Mouse (Mus musculus): Measurements from ENCODE around the gene Fhl2. TPM values are rescaled to one million over a fixed set of nuclear protein-coding genes. Genes with fewer than 3 reads are reported as not detected.

Gene Fhl2
- polyA plus RNA-seq, 1 experiment from 2014 or later = 26.2 TPM

DNA sequence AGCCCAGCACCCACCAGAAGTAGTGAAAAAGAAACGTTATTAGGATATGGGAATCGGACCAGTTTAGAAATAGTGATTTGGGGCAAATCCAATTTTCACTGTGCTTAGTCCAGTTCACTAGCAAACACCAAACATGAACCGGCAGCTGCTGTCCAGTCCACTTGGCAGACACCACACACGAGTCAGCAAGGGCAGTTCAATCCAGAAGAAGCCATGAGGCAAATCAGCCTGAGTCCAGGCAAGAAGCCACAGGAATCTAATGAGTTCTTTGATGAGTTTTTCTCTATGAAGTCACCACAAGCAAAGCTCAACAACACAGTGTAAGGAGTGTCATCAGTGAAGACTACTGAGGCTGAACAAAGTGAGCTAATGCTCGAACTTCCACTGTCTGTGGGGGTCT, 26.3 kb upstream of the Fhl2 start:
- 91% methylated on average over 5 of the region's 5 CpGs for WGBS
- ATAC-seq = no peak
- Histone ChIP-seq H3K4me2 (ENCODE audit: low read length) (no peak overlapping the region), H3K27ac (ENCODE audit: low read length) (no peak overlapping the region), H3K4me3 (ENCODE audit: low read depth, low read length) (no peak overlapping the region), H3K9me3 (replicated peaks; ENCODE audit: control insufficient read depth, low read length, poor library complexity, severe bottlenecking) (no peaks in the 10 kb centered on the region), H3K9ac (ENCODE audit: low read depth, low read length) (no peak overlapping the region), H3K27me3 (ENCODE audit: control insufficient read depth, insufficient read depth, low read depth, low read length) (no peaks in the 10 kb centered on the region), H3K36me3 (ENCODE audit: control insufficient read depth, insufficient read depth, low read length) (no peaks in the 10 kb centered on the region), H3K4me1 (ENCODE audit: control insufficient read depth, insufficient read depth, low read length) (no peaks in the 10 kb centered on the region)

- H3K27ac ChIP-seq (ENCODE audit: low read length) = no peak overlapping the region
- H3K4me3 ChIP-seq (ENCODE audit: low read depth, low read length) = no peak overlapping the region
- WGBS = 95% methylated on average over 3 of the region's 3 CpGs
- no peak overlapping the region for H3K9ac ChIP-seq (ENCODE audit: low read depth, low read length)
- no peaks in the 10 kb centered on the region for H3K4me1 ChIP-seq (ENCODE audit: control insufficient read depth, insufficient read depth, low read length)
- ATAC-seq = no peak
- no peaks in the 10 kb centered on the region for H3K36me3 ChIP-seq (ENCODE audit: control insufficient read depth, insufficient read depth, low read length)
- no peaks in the 10 kb centered on the region for H3K9me3 ChIP-seq (replicated peaks; ENCODE audit: control insufficient read depth, low read length, poor library complexity, severe bottlenecking)
- no peak overlapping the region for H3K4me2 ChIP-seq (ENCODE audit: low read length)
- no peaks in the 10 kb centered on the region for H3K27me3 ChIP-seq (ENCODE audit: control insufficient read depth, insufficient read depth, low read depth, low read length)
Measured at GRCm38 (mm10) chr1:43218016-43218680, 21.4 kb upstream of the Fhl2 start.

- WGBS = 78% methylated on average over 3 of the region's 3 CpGs
- H3K27me3 ChIP-seq (ENCODE audit: control insufficient read depth, insufficient read depth, low read depth, low read length) = no peaks in the 10 kb centered on the region
- no peaks in the 10 kb centered on the region for H3K4me1 ChIP-seq (ENCODE audit: control insufficient read depth, insufficient read depth, low read length)
- H3K27ac ChIP-seq (ENCODE audit: low read length) = no peak overlapping the region
- no peak overlapping the region for H3K4me2 ChIP-seq (ENCODE audit: low read length)
- H3K9ac ChIP-seq (ENCODE audit: low read depth, low read length) = no peak overlapping the region
- ATAC-seq = no peak
- H3K36me3 ChIP-seq (ENCODE audit: control insufficient read depth, insufficient read depth, low read length) = no peaks in the 10 kb centered on the region
- H3K9me3 ChIP-seq (replicated peaks; ENCODE audit: control insufficient read depth, low read length, poor library complexity, severe bottlenecking) = no peaks in the 10 kb centered on the region
- H3K4me3 ChIP-seq (ENCODE audit: low read depth, low read length) = no peak overlapping the region
Measured at GRCm38 (mm10) chr1:43215601-43216000, 18.8 kb upstream of the Fhl2 start.

GRCm38 (mm10) chr1:43211274-43211673, 14.5 kb upstream of the Fhl2 start:
- Histone ChIP-seq H3K27ac (ENCODE audit: low read length) (no peak overlapping the region), H3K4me1 (ENCODE audit: control insufficient read depth, insufficient read depth, low read length) (no peaks in the 10 kb centered on the region), H3K36me3 (ENCODE audit: control insufficient read depth, insufficient read depth, low read length) (no peaks in the 10 kb centered on the region), H3K9ac (ENCODE audit: low read depth, low read length) (no peak overlapping the region), H3K27me3 (ENCODE audit: control insufficient read depth, insufficient read depth, low read depth, low read length) (no peaks in the 10 kb centered on the region), H3K4me2 (ENCODE audit: low read length) (no peak overlapping the region), H3K4me3 (ENCODE audit: low read depth, low read length) (no peak overlapping the region), H3K9me3 (replicated peaks; ENCODE audit: control insufficient read depth, low read length, poor library complexity, severe bottlenecking) (no peaks in the 10 kb centered on the region)
- ATAC-seq = no peak
- 73% methylated on average over 1 of the region's 1 CpGs for WGBS

GRCm38 (mm10) chr1:43210285-43210684, 13.5 kb upstream of the Fhl2 start:
- H3K36me3 ChIP-seq (ENCODE audit: control insufficient read depth, insufficient read depth, low read length) = no peaks in the 10 kb centered on the region
- WGBS = 86% methylated on average over 9 of the region's 9 CpGs
- H3K4me2 ChIP-seq (ENCODE audit: low read length) = no peak overlapping the region
- H3K9ac ChIP-seq (ENCODE audit: low read depth, low read length) = no peak overlapping the region
- H3K9me3 ChIP-seq (replicated peaks; ENCODE audit: control insufficient read depth, low read length, poor library complexity, severe bottlenecking) = no peaks in the 10 kb centered on the region
- H3K4me3 ChIP-seq (ENCODE audit: low read depth, low read length) = no peak overlapping the region
- no peak overlapping the region for H3K27ac ChIP-seq (ENCODE audit: low read length)
- no peak for ATAC-seq
- no peaks in the 10 kb centered on the region for H3K4me1 ChIP-seq (ENCODE audit: control insufficient read depth, insufficient read depth, low read length)
- H3K27me3 ChIP-seq (ENCODE audit: control insufficient read depth, insufficient read depth, low read depth, low read length) = no peaks in the 10 kb centered on the region

- no peaks in the 10 kb centered on the region for H3K36me3 ChIP-seq (ENCODE audit: control insufficient read depth, insufficient read depth, low read length)
- H3K4me2 ChIP-seq (ENCODE audit: low read length) = no peak overlapping the region
- no peak overlapping the region for H3K4me3 ChIP-seq (ENCODE audit: low read depth, low read length)
- no peak for ATAC-seq
- no peaks in the 10 kb centered on the region for H3K4me1 ChIP-seq (ENCODE audit: control insufficient read depth, insufficient read depth, low read length)
- no peaks in the 10 kb centered on the region for H3K27me3 ChIP-seq (ENCODE audit: control insufficient read depth, insufficient read depth, low read depth, low read length)
- WGBS = 91% methylated on average over 1 of the region's 1 CpGs
- no peak overlapping the region for H3K27ac ChIP-seq (ENCODE audit: low read length)
- no peaks in the 10 kb centered on the region for H3K9me3 ChIP-seq (replicated peaks; ENCODE audit: control insufficient read depth, low read length, poor library complexity, severe bottlenecking)
- no peak overlapping the region for H3K9ac ChIP-seq (ENCODE audit: low read depth, low read length)
Measured at GRCm38 (mm10) chr1:43207147-43207546, 10.4 kb upstream of the Fhl2 start.

- no peaks in the 10 kb centered on the region for H3K36me3 ChIP-seq (ENCODE audit: control insufficient read depth, insufficient read depth, low read length)
- H3K27me3 ChIP-seq (ENCODE audit: control insufficient read depth, insufficient read depth, low read depth, low read length) = no peaks in the 10 kb centered on the region
- no peak for ATAC-seq
- 58% methylated on average over 5 of the region's 5 CpGs for WGBS
- no peak overlapping the region for H3K9ac ChIP-seq (ENCODE audit: low read depth, low read length)
- no peak overlapping the region for H3K4me2 ChIP-seq (ENCODE audit: low read length)
- H3K27ac ChIP-seq (ENCODE audit: low read length) = no peak overlapping the region
- H3K9me3 ChIP-seq (replicated peaks; ENCODE audit: control insufficient read depth, low read length, poor library complexity, severe bottlenecking) = no peaks in the 10 kb centered on the region
- H3K4me3 ChIP-seq (ENCODE audit: low read depth, low read length) = no peak overlapping the region
- no peaks in the 10 kb centered on the region for H3K4me1 ChIP-seq (ENCODE audit: control insufficient read depth, insufficient read depth, low read length)
Measured at GRCm38 (mm10) chr1:43203282-43203681, 6.5 kb upstream of the Fhl2 start.

GRCm38 (mm10) chr1:43202226-43202625, 5.4 kb upstream of the Fhl2 start:
- no peak overlapping the region for H3K27ac ChIP-seq (ENCODE audit: low read length)
- H3K4me2 ChIP-seq (ENCODE audit: low read length) = no peak overlapping the region
- H3K27me3 ChIP-seq (ENCODE audit: control insufficient read depth, insufficient read depth, low read depth, low read length) = no peaks in the 10 kb centered on the region
- no peak overlapping the region for H3K4me3 ChIP-seq (ENCODE audit: low read depth, low read length)
- no peaks in the 10 kb centered on the region for H3K4me1 ChIP-seq (ENCODE audit: control insufficient read depth, insufficient read depth, low read length)
- H3K9me3 ChIP-seq (replicated peaks; ENCODE audit: control insufficient read depth, low read length, poor library complexity, severe bottlenecking) = no peaks in the 10 kb centered on the region
- no peak for ATAC-seq
- H3K9ac ChIP-seq (ENCODE audit: low read depth, low read length) = no peak overlapping the region
- H3K36me3 ChIP-seq (ENCODE audit: control insufficient read depth, insufficient read depth, low read length) = no peaks in the 10 kb centered on the region

GRCm38 (mm10) chr1:43201796-43202195, 5.0 kb upstream of the Fhl2 start:
- ATAC-seq = no peak
- WGBS = 100% methylated on average over 1 of the region's 2 CpGs
- Histone ChIP-seq H3K36me3 (ENCODE audit: control insufficient read depth, insufficient read depth, low read length) (no peaks in the 10 kb centered on the region), H3K9ac (ENCODE audit: low read depth, low read length) (no peak overlapping the region), H3K27ac (ENCODE audit: low read length) (no peak overlapping the region), H3K4me1 (ENCODE audit: control insufficient read depth, insufficient read depth, low read length) (no peaks in the 10 kb centered on the region), H3K27me3 (ENCODE audit: control insufficient read depth, insufficient read depth, low read depth, low read length) (no peaks in the 10 kb centered on the region), H3K9me3 (replicated peaks; ENCODE audit: control insufficient read depth, low read length, poor library complexity, severe bottlenecking) (no peaks in the 10 kb centered on the region), H3K4me3 (ENCODE audit: low read depth, low read length) (no peak overlapping the region), H3K4me2 (ENCODE audit: low read length) (no peak overlapping the region)

Measured in midbrain, embryonic 16.5 days (tissue).